Mouse (Mus musculus): ENCODE measurements around the gene Cers2.
"Not testable (repeated sequence)": the region's sequence is repeated elsewhere in the genome, so short reads cannot be mapped to it uniquely, and the experiment has no call there.

The Cers2 gene

GRCm38 (mm10) chr3:95357746-95358145 lies 43.2 kb downstream of the Cers2 start:
- DNase-seq (ENCODE audit: low read depth, low spot score) = no peak
- H3K27me3 ChIP-seq (ENCODE audit: control insufficient read depth, insufficient read depth, low read length, poor library complexity, severe bottlenecking) = no peaks in the 10 kb centered on the region

GRCm38 (mm10) chr3:95360276-95360675 lies 45.7 kb downstream of the Cers2 start:
- H3K27me3 ChIP-seq (ENCODE audit: control insufficient read depth, insufficient read depth, low read length, poor library complexity, severe bottlenecking); DNase-seq (ENCODE audit: low read depth, low spot score); H3K36me3 ChIP-seq (ENCODE audit: control insufficient read depth, insufficient read depth, low read length, poor library complexity, severe bottlenecking): not testable (repeated sequence)

More at GRCm38 (mm10) chr3:95357746-95358145, 43.2 kb downstream of the Cers2 start:
- H3K36me3 ChIP-seq (ENCODE audit: control insufficient read depth, insufficient read depth, low read length, poor library complexity, severe bottlenecking) = no peaks in the 10 kb centered on the region

- Histone ChIP-seq H3K36me3 (ENCODE audit: control insufficient read depth, insufficient read depth, low read length, poor library complexity, severe bottlenecking) (no peaks in the 10 kb centered on the region), H3K27me3 (ENCODE audit: control insufficient read depth, insufficient read depth, low read length, poor library complexity, severe bottlenecking) (no peaks in the 10 kb centered on the region)
- DNase-seq (ENCODE audit: low read depth, low spot score) = no peak
Measured at GRCm38 (mm10) chr3:95370101-95370500, 55.5 kb downstream of the Cers2 start.
